Mouse (Mus musculus): Measurements from ENCODE around the gene Atp8b4. TPM values are rescaled to one million over a fixed set of nuclear protein-coding genes. Genes with fewer than 3 reads are reported as not detected.

Atp8b4 gene
- 0.18 and 0.29 TPM in 2 replicates for polyA plus RNA-seq (2014; fragmentation: Nextera tagmentation; extraction: Ambion mirVana)

DNA sequence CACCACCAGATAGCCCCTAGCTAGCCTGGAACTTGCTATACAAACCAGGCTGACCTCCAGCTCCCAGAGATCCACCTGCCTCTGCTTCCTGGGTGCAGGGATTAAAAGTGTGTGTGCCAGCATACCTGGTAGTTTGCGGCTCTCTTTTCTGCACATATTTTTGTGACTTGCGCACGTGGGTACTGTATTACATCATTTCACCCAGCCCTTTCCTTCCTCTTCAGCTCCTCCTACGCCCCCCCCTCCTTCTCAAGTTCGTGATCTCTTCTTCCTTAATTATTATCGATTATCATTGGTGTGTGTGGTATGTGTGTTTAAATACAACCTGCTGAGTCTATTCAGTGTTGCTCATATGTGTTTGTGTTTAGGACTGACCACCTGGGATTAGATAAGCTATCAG lies at the start of gene Atp8b4:
Gene Atp8b4 (minus strand): TSS at position 154 of the 400 bp plus-strand sequence.
- Histone ChIP-seq H3K9ac (ENCODE audit: low read depth, low read length) (no peak within 1 kb of the TSS), H3K4me2 (replicated peaks; ENCODE audit: low read depth, low read length) (no peak within 1 kb of the TSS), H3K4me1 (ENCODE audit: control insufficient read depth, insufficient read depth, low read length) (no peaks in the 10 kb centered on the region), H3K9me3 (ENCODE audit: control insufficient read depth, low read length) (no peaks in the 10 kb centered on the region), H3K27me3 (ENCODE audit: control insufficient read depth, insufficient read depth, low read length) (no peaks in the 10 kb centered on the region), H3K4me3 (ENCODE audit: low read length) (no peak within 1 kb of the TSS), H3K27ac (ENCODE audit: low read depth, low read length) (no peak within 1 kb of the TSS), H3K36me3 (ENCODE audit: control insufficient read depth, insufficient read depth, low read length) (no peaks in the 10 kb centered on the region)
- ATAC-seq (ENCODE audit: low FRiP score, low TSS enrichment), result no peak
- WGBS, result 88% methylated on average over 6 of the region's 6 CpGs

DNA sequence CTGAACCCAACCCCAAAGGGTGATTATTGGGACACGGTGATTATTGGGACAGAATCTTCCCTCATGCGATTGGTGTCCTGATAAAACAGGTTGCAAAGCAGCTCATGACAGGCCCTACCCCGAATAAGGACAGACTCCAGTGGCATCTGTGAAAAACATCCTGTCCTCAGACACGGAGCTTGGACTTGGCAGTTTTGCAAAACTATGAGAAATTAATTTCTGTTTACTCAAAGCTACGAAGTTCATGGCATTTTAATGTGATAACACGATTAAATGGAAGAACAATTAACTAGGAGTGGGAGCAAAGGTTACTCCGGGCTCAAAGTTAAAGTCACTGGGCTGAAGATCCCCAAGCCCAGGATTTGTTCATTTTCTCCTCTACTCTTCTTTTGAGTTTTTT lies 49.2 kb upstream of the Atp8b4 start:
- no peak overlapping the region for H3K9ac ChIP-seq (ENCODE audit: low read depth, low read length)
- no peaks in the 10 kb centered on the region for H3K36me3 ChIP-seq (ENCODE audit: control insufficient read depth, insufficient read depth, low read length)
- WGBS, result 78% methylated on average over 7 of the region's 7 CpGs
- H3K4me1 ChIP-seq (ENCODE audit: control insufficient read depth, insufficient read depth, low read length), result peaks cover 2% of the 10 kb centered on the region; the same call in 1 of the 2 replicates
- no peak overlapping the region for H3K27ac ChIP-seq (ENCODE audit: low read depth, low read length)
- H3K27me3 ChIP-seq (ENCODE audit: control insufficient read depth, insufficient read depth, low read length), result peaks cover 35% of the 10 kb centered on the region
- H3K9me3 ChIP-seq (ENCODE audit: control insufficient read depth, low read length), result no peaks in the 10 kb centered on the region
- H3K4me3 ChIP-seq (ENCODE audit: low read length), result no peak overlapping the region
- ATAC-seq (ENCODE audit: low FRiP score, low TSS enrichment), result no peak
- H3K4me2 ChIP-seq (replicated peaks; ENCODE audit: low read depth, low read length), result no peak overlapping the region

DNA sequence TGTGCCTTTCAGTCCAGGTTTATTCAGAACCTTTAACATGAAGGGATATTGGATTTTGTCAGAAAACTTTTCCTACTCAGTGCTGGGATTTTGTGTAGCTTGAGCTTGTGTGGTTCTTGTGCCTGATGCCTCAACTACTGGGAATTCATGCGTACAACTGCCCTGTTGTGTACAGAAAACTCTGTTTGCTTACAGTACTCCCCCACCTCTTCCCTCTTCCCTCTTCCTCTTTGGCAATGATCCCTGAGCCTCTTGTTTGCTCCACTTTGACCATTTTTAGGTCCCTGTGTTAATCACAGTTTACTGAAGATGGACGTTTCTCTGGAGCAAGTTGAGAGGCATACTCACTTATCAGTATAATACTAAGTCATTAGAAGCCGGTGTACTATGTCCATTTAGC lies 45.9 kb upstream of the Atp8b4 start:
- Histone ChIP-seq H3K4me3 (ENCODE audit: low read length) (no peak overlapping the region), H3K9me3 (ENCODE audit: control insufficient read depth, low read length) (no peaks in the 10 kb centered on the region), H3K9ac (ENCODE audit: low read depth, low read length) (no peak overlapping the region), H3K4me1 (ENCODE audit: control insufficient read depth, insufficient read depth, low read length) (no peaks in the 10 kb centered on the region), H3K27me3 (ENCODE audit: control insufficient read depth, insufficient read depth, low read length) (peaks cover 6% of the 10 kb centered on the region; the same call in 1 of the 2 replicates), H3K36me3 (ENCODE audit: control insufficient read depth, insufficient read depth, low read length) (no peaks in the 10 kb centered on the region), H3K4me2 (replicated peaks; ENCODE audit: low read depth, low read length) (no peak overlapping the region), H3K27ac (ENCODE audit: low read depth, low read length) (no peak overlapping the region)
- ATAC-seq (ENCODE audit: low FRiP score, low TSS enrichment), result no peak
- 84% methylated on average over 3 of the region's 3 CpGs for WGBS

DNA sequence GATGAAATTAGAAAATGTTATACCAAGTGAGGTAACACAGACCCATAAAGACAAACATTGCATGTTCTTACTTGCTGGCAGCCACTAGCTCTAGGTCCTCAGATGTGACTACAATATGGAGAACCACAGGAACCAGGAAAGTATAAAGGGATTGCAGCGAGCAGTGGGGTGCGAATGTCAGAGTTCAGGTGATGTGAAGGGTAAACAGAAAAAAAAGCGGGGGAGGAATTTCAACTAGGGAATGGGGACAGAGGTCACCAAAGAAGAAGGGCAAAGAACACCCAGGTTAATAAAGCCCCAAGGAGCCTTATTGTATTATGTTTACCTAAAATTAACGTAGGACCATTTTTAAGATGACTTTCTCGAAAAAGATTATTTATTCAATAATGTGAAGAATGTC lies 44.8 kb upstream of the Atp8b4 start:
- no peaks in the 10 kb centered on the region for H3K4me1 ChIP-seq (ENCODE audit: control insufficient read depth, insufficient read depth, low read length)
- 77% methylated on average over 5 of the region's 5 CpGs for WGBS
- H3K36me3 ChIP-seq (ENCODE audit: control insufficient read depth, insufficient read depth, low read length), result no peaks in the 10 kb centered on the region
- no peak overlapping the region for H3K4me2 ChIP-seq (replicated peaks; ENCODE audit: low read depth, low read length)
- no peak overlapping the region for H3K9ac ChIP-seq (ENCODE audit: low read depth, low read length)
- no peaks in the 10 kb centered on the region for H3K27me3 ChIP-seq (ENCODE audit: control insufficient read depth, insufficient read depth, low read length)
- no peaks in the 10 kb centered on the region for H3K9me3 ChIP-seq (ENCODE audit: control insufficient read depth, low read length)
- no peak overlapping the region for H3K27ac ChIP-seq (ENCODE audit: low read depth, low read length)
- ATAC-seq (ENCODE audit: low FRiP score, low TSS enrichment), result no peak
- H3K4me3 ChIP-seq (ENCODE audit: low read length), result no peak overlapping the region

DNA sequence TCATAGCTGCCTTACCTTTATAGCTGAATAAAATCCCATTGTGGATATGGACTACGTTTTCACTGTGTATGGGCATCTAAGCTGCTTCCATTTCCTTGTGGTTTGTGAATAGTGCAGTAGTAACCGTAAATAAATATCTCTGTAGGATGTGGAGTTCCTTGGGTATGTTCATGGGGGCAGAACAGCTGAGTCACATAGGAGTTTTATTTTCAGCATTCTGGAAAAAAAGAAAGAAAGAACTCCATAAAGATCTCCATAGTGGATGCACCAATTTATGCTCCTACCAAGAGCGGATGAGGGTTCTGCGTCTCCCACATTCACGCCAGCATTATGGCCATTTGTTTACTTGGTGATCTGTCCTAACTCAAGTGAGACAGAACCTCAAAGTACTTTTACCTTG lies 41.7 kb upstream of the Atp8b4 start:
- Histone ChIP-seq H3K9ac (ENCODE audit: low read depth, low read length) (no peak overlapping the region), H3K27me3 (ENCODE audit: control insufficient read depth, insufficient read depth, low read length) (no peaks in the 10 kb centered on the region), H3K27ac (ENCODE audit: low read depth, low read length) (no peak overlapping the region), H3K36me3 (ENCODE audit: control insufficient read depth, insufficient read depth, low read length) (no peaks in the 10 kb centered on the region), H3K4me3 (ENCODE audit: low read length) (no peak overlapping the region), H3K4me1 (ENCODE audit: control insufficient read depth, insufficient read depth, low read length) (no peaks in the 10 kb centered on the region), H3K4me2 (replicated peaks; ENCODE audit: low read depth, low read length) (no peak overlapping the region), H3K9me3 (ENCODE audit: control insufficient read depth, low read length) (no peaks in the 10 kb centered on the region)
- 85% methylated on average over 5 of the region's 5 CpGs for WGBS
- no peak for ATAC-seq (ENCODE audit: low FRiP score, low TSS enrichment)

DNA sequence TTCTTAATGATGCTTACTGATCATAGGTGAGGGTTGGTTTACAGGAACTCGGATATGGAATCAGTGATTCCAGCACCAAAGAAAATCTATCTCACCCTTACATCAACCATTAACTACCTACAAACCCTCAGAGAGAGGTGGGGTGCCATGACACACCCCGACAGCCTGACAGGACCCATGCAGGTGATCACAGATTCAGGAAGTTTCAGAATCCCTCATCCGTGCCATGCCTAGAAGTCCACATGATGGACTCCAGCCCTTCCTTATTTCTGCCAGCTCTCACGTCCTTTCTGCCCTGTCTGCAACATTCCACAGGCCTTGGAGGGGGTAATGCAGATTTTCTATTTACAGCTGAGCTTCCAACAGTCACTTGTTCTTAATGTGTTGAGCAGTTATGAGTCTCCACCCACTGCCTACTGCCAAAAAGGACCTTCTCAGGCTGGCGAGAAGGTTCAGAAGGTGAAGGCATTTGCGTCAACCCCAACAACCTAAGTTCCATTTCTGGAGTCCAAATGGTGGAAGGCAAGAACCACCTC lies 40.0 kb upstream of the Atp8b4 start:
- H3K36me3 ChIP-seq (ENCODE audit: control insufficient read depth, insufficient read depth, low read length), result no peaks in the 10 kb centered on the region
- H3K27ac ChIP-seq (ENCODE audit: low read depth, low read length), result no peak overlapping the region
- H3K4me1 ChIP-seq (ENCODE audit: control insufficient read depth, insufficient read depth, low read length), result no peaks in the 10 kb centered on the region
- no peak overlapping the region for H3K4me2 ChIP-seq (replicated peaks; ENCODE audit: low read depth, low read length)
- ATAC-seq (ENCODE audit: low FRiP score, low TSS enrichment), result no peak
- H3K27me3 ChIP-seq (ENCODE audit: control insufficient read depth, insufficient read depth, low read length), result no peaks in the 10 kb centered on the region
- 73% methylated on average over 6 of the region's 6 CpGs for WGBS
- H3K4me3 ChIP-seq (ENCODE audit: low read length), result no peak overlapping the region
- H3K9me3 ChIP-seq (ENCODE audit: control insufficient read depth, low read length), result no peaks in the 10 kb centered on the region
- H3K9ac ChIP-seq (ENCODE audit: low read depth, low read length), result no peak overlapping the region

DNA sequence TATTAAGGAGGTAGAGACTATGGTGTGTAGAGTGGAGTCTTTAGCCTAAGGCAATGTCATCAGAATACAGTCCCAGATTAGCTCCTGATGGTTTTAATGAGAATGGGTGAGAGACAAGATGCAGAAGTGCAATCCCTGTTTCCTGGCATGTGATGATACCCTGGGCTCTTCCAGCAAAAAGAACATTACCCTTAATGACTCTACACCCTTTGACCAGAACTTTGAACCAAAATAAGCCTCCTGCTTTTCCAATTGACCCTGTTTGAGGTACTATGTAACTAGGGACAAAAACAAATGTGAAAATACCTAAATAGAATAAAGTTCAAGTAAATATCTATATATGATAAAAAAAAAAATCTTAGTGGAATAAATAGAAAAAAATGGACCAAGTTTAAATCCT lies 37.2 kb upstream of the Atp8b4 start:
- ATAC-seq (ENCODE audit: low FRiP score, low TSS enrichment), result no peak
- H3K9ac ChIP-seq (ENCODE audit: low read depth, low read length), result no peak overlapping the region
- no peaks in the 10 kb centered on the region for H3K9me3 ChIP-seq (ENCODE audit: control insufficient read depth, low read length)
- H3K4me3 ChIP-seq (ENCODE audit: low read length), result no peak overlapping the region
- H3K4me1 ChIP-seq (ENCODE audit: control insufficient read depth, insufficient read depth, low read length), result no peaks in the 10 kb centered on the region
- H3K27ac ChIP-seq (ENCODE audit: low read depth, low read length), result no peak overlapping the region
- H3K36me3 ChIP-seq (ENCODE audit: control insufficient read depth, insufficient read depth, low read length), result no peaks in the 10 kb centered on the region
- no peak overlapping the region for H3K4me2 ChIP-seq (replicated peaks; ENCODE audit: low read depth, low read length)
- H3K27me3 ChIP-seq (ENCODE audit: control insufficient read depth, insufficient read depth, low read length), result no peaks in the 10 kb centered on the region

DNA sequence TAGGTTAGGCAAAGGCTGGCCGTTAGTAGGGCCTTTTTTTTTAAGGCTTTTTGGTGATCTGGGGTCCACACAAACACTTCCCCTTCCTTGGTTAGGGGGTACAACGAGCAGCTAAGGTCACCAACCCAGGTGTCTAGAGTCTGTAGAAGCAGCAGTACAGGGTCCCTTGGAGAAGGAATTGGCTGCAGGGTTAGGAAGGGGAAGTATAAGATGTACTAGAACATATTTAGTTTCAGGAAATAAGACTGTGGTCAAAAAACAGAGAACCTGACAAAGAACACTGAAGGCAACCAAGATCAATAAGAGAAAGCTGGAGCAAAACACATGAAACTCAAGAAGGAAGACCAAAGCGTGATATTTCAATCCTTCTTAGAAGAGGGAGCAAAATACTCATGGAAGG lies 30.1 kb upstream of the Atp8b4 start:
- Histone ChIP-seq H3K4me2 (replicated peaks; ENCODE audit: low read depth, low read length) (no peak overlapping the region), H3K4me3 (ENCODE audit: low read length) (no peak overlapping the region), H3K4me1 (ENCODE audit: control insufficient read depth, insufficient read depth, low read length) (no peaks in the 10 kb centered on the region), H3K27me3 (ENCODE audit: control insufficient read depth, insufficient read depth, low read length) (no peaks in the 10 kb centered on the region), H3K9ac (ENCODE audit: low read depth, low read length) (no peak overlapping the region), H3K27ac (ENCODE audit: low read depth, low read length) (no peak overlapping the region), H3K9me3 (ENCODE audit: control insufficient read depth, low read length) (no peaks in the 10 kb centered on the region), H3K36me3 (ENCODE audit: control insufficient read depth, insufficient read depth, low read length) (no peaks in the 10 kb centered on the region)
- ATAC-seq (ENCODE audit: low FRiP score, low TSS enrichment), result no peak
- 80% methylated on average over 3 of the region's 3 CpGs for whole genome bisulfite sequencing

DNA sequence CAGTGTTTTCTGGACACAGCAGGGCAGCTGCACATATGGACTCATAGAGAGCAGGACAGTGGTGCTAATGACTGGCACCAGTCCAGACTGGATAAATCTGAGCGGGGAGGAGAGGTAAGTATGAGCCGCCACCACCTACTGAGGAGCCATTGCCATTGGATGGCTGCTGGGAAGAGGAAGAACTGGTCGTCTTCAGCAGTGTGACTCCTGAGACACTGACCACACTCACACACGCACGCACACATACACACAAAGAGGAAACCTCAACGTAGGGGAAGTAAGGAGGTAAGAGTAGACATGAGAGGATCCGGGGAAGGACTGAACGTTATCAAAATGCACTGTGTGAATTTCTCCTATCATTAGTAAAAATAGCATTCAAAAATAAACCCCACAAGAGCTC lies 27.0 kb upstream of the Atp8b4 start:
- H3K9ac ChIP-seq (ENCODE audit: low read depth, low read length), result no peak overlapping the region
- no peak overlapping the region for H3K4me2 ChIP-seq (replicated peaks; ENCODE audit: low read depth, low read length)
- no peak for ATAC-seq (ENCODE audit: low FRiP score, low TSS enrichment)
- no peaks in the 10 kb centered on the region for H3K4me1 ChIP-seq (ENCODE audit: control insufficient read depth, insufficient read depth, low read length)
- no peaks in the 10 kb centered on the region for H3K36me3 ChIP-seq (ENCODE audit: control insufficient read depth, insufficient read depth, low read length)
- 94% methylated on average over 8 of the region's 8 CpGs for WGBS
- no peaks in the 10 kb centered on the region for H3K9me3 ChIP-seq (ENCODE audit: control insufficient read depth, low read length)
- no peak overlapping the region for H3K4me3 ChIP-seq (ENCODE audit: low read length)
- H3K27me3 ChIP-seq (ENCODE audit: control insufficient read depth, insufficient read depth, low read length), result no peaks in the 10 kb centered on the region
- H3K27ac ChIP-seq (ENCODE audit: low read depth, low read length), result no peak overlapping the region

Data from kidney, embryonic 14.5 days (tissue).